Mouse (Mus musculus) liver, adult (tissue): ENCODE measurements around the gene 1700016C15Rik.
A peak's percentile ranks its signal among the peaks of the same experiment; 100 is the strongest.

Source experiments
- GATA4 ChIP-seq: IDR thresholded peaks from 2 replicates; pipeline ENCODE4 v1.6.1; 2014; ENCODE audit warnings: mild to moderate bottlenecking, low read length; ENCODE audit not compliant: insufficient replicate concordance

Gene 1700016C15Rik

GRCm38 (mm10) chr1:177744521-177745325, 15.1 kb downstream of the 1700016C15Rik start:
- no peak for TF ChIP-seq GATA4

- TF ChIP-seq GATA4, result no peak
Observed at GRCm38 (mm10) chr1:177747869-177748540, 18.4 kb downstream of the 1700016C15Rik start.

- no peak for TF ChIP-seq GATA4
Observed at GRCm38 (mm10) chr1:177753496-177753895, 23.9 kb downstream of the 1700016C15Rik start.

DNA sequence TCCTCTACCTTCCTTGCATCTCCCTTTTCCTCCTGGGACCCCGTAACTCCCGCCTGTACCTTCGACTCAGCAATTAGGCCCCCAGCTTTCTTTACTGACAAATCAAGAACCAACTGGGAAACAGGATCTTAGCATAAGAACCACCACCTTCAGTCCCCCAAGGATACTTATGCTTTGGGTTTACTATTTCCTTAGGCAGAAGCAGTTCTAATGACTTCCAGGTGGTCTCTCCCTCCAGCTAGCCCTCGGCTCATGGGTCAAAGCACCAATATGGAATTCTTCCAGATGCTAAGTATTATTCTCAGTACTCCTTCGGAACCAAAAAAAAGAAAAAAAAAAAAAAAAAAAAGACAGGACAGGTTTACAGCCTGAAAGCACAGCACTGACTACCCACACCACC, 27.6 kb downstream of the 1700016C15Rik start:
- TF ChIP-seq GATA4, result no peak

DNA sequence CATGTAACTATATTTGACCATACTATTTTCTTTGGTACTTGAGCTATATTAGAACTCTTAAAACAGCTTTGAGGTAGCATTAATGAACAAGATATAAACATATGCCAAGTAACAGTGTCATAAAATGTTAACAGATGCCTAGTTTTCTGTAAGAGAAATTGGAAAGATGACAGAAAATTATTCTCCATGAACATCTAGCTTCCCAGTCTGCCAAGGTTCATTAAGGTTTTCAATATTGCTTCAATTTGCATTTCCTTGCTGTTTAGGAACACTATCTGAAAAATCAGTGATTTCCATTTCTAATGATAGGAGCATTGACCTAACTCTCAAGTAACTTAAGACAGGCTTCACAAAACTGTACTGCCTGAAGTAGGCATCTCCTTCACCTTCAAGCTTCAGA, 39.3 kb downstream of the 1700016C15Rik start:
- TF ChIP-seq GATA4, result no peak

DNA sequence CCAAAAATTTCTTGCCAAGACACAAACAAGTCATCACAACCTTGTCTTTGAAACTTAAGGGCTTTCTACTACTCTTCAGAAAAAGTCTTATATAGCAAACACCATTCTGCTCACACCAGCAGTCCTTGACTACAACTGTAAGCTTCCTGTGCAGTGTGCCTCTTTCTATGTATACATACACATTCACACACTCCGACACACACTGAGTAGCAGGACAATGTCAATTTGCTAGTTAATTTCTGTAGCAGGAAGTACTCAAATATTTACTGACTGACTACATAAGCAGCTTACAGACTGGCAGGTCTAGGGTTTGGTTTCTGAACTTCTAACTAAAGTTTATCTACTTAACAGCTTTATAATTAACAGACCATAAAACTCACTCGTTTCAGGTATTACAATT, 47.8 kb downstream of the 1700016C15Rik start:
- no peak for TF ChIP-seq GATA4

- TF ChIP-seq GATA4, result no peak
Observed at GRCm38 (mm10) chr1:177792835-177793234, 63.2 kb downstream of the 1700016C15Rik start.

DNA sequence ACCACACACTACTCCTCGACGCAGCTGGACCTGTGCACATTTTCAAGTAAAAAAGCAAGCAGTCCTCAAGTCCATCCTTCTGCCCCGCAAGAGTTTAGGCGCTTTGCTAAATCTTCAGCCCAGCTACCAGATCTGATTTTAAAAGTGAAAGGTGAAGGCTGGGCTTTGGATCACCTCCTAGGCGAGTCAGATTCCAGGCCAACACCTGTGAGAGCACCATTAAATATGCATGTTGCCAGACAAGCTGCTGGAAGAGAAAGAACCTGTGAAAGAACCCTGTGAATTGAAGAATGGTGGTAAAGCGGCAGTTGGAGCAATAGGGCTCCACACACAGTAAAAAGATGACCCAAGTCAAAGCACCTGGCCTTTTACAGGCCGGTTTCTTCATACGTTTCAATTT, 65.3 kb downstream of the 1700016C15Rik start:
- no peak for TF ChIP-seq GATA4

GRCm38 (mm10) chr1:177795421-177796192, 66.0 kb downstream of the 1700016C15Rik start:
- no peak for TF ChIP-seq GATA4

- peak; percentile 20; the same call in 1 of the 2 replicates for TF ChIP-seq GATA4
Observed at GRCm38 (mm10) chr1:177796193-177796939, 66.8 kb downstream of the 1700016C15Rik start, which contains the start of gene Adss. TSS of gene Adss (minus strand) at chr1:177796511.

DNA sequence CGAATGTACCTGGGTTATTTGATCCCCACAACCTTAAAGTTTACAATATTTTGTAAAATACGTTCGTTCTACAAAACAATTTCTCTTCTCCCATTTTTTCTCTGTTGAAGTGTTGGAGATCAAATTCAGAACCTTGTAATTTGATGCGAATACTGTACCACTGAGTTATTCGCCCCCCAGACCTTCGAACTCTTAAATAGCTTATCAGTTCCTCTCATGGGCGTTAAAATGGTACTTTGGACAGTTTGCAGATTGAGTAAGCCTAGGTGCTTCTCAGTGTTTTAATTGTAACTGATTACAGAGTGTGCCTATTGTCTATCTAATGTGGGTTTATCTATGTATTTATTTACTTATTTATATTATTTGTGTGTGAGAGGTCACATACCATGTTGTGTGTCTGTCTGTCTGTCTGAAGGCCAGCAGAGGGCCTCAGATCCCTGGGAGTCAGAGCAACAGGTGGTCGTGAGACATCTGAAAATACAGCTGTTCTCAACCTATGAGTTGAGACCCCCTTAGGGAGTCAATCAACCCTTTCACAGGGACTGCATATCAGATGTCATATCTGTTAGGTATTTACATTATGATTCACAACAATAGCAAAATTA, 67.6 kb downstream of the 1700016C15Rik start:
- 0 out of 2 replicates have a peak, but pooled peaks have one; percentile 22 for TF ChIP-seq GATA4
